Mouse (Mus musculus): ENCODE measurements around the gene Rrp9. TPM values are rescaled to one million over a fixed set of nuclear protein-coding genes. Genes with fewer than 3 reads are reported as not detected.
"Not testable (repeated sequence)": the region's sequence is repeated elsewhere in the genome, so short reads cannot be mapped to it uniquely, and the experiment has no call there.

Gene Rrp9
- total and polyA plus RNA-seq, 2 experiments from 2014 or later = 45.6 to 46.5 TPM

DNA sequence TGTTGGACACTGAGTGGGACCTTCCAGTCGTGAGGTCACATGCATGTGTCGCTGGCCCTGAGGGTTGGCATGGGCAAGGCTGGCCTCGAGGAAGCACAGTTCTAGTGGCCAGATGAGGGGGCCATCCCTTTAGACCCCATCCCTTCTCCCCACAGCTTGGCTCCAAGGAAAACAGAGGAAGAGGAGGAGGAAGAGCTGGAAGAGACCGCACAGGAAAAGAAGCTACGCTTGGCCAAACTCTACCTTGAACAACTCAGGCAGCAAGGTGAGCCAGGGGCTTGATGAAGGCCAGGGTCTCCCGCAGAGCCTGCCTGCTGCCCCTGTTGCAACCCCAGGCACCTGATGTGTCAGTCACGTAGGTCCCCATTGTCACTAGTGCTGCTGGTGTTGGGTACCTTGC is 4.8 kb downstream of the Rrp9 start:
- peaks cover 46% of the 10 kb centered on the region for H3K36me3 ChIP-seq (ENCODE audit: insufficient read depth)
- no peak overlapping the region for H3K9ac ChIP-seq
- H3K27me3 ChIP-seq (ENCODE audit: insufficient read depth, low read length) = no peaks in the 10 kb centered on the region
- DNase-seq (no peak), ATAC-seq (no peak)
- 95% methylated on average over 7 of the region's 7 CpGs for WGBS
- no peak for TF ChIP-seq CTCF (IDR thresholded peaks at IDR 0.05; ENCODE audit: low read depth)
- H3K9me3 ChIP-seq (ENCODE audit: low read length) = no peaks in the 10 kb centered on the region
- H3K4me2 ChIP-seq (ENCODE audit: low read depth) = no peak overlapping the region
- H3K27ac ChIP-seq (ENCODE audit: low read depth, low read length) = no peak overlapping the region
- H3K4me3 ChIP-seq (ENCODE audit: low read depth, low read length) = no peak overlapping the region
- H3K4me1 ChIP-seq (ENCODE audit: insufficient read depth) = peaks cover 5% of the 10 kb centered on the region; the same call in 1 of the 2 replicates

DNA sequence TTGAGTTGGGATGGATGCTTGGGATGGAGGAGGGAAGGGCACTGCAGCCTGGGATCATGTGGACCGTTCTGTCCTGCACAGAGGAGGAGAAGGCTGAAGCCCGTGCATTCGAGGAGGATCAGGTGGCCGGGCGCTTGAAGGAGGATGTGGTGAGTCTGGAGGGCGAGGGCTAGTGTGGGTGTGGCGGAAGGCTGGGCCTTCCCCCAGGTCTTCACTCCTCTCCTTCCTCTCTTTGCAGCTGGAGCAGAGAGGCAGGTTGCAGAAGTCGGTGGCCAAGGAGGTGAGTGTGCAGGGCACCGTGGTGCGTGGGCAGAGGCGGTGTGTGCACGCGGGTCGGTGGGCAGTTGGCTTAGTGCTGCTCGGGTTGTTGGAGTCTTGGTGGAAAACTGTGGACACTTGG is 5.3 kb downstream of the Rrp9 start:
- no peaks in the 10 kb centered on the region for H3K27me3 ChIP-seq (ENCODE audit: insufficient read depth, low read length)
- no peak overlapping the region for H3K27ac ChIP-seq (ENCODE audit: low read depth, low read length)
- H3K9me3 ChIP-seq (ENCODE audit: low read length) = no peaks in the 10 kb centered on the region
- peaks cover 5% of the 10 kb centered on the region; the same call in 1 of the 2 replicates for H3K4me1 ChIP-seq (ENCODE audit: insufficient read depth)
- DNase-seq = no peak
- H3K4me2 ChIP-seq (ENCODE audit: low read depth) = no peak overlapping the region
- ATAC-seq = no peak
- no peak for TF ChIP-seq CTCF (IDR thresholded peaks at IDR 0.05; ENCODE audit: low read depth)
- peaks cover 51% of the 10 kb centered on the region for H3K36me3 ChIP-seq (ENCODE audit: insufficient read depth)
- WGBS = 96% methylated on average over 15 of the region's 15 CpGs
- no peak overlapping the region for H3K4me3 ChIP-seq (ENCODE audit: low read depth, low read length)
- H3K9ac ChIP-seq = no peak overlapping the region

- DNase-seq = no peak
- H3K9ac ChIP-seq = no peak overlapping the region
Observed at GRCm38 (mm10) chr9:106481676-106482075, 5.9 kb downstream of the Rrp9 start.

GRCm38 (mm10) chr9:106482578-106483115 is 6.9 kb downstream of the Rrp9 start:
- Histone ChIP-seq H3K9ac (no peak overlapping the region), H3K4me3 (ENCODE audit: low read depth, low read length) (no peak overlapping the region), H3K9me3 (ENCODE audit: low read length) (no peaks in the 10 kb centered on the region), H3K27me3 (ENCODE audit: insufficient read depth, low read length) (no peaks in the 10 kb centered on the region), H3K4me2 (ENCODE audit: low read depth) (no peak overlapping the region), H3K36me3 (ENCODE audit: insufficient read depth) (peaks cover 56% of the 10 kb centered on the region), H3K27ac (ENCODE audit: low read depth, low read length) (no peak overlapping the region), H3K4me1 (ENCODE audit: insufficient read depth) (peaks cover 5% of the 10 kb centered on the region; the same call in 1 of the 2 replicates)
- no peak for ATAC-seq
- WGBS = 90% methylated on average over 17 of the region's 17 CpGs
- DNase-seq = no peak
- TF ChIP-seq CTCF (IDR thresholded peaks at IDR 0.05; ENCODE audit: low read depth) = no peak

More at GRCm38 (mm10) chr9:106481676-106482075, 5.9 kb downstream of the Rrp9 start:
- H3K4me1 ChIP-seq (ENCODE audit: insufficient read depth) = peaks cover 5% of the 10 kb centered on the region; the same call in 1 of the 2 replicates
- peaks cover 56% of the 10 kb centered on the region for H3K36me3 ChIP-seq (ENCODE audit: insufficient read depth)
- no peak overlapping the region for H3K4me2 ChIP-seq (ENCODE audit: low read depth)
- WGBS = 95% methylated on average over 13 of the region's 13 CpGs
- H3K9me3 ChIP-seq (ENCODE audit: low read length) = no peaks in the 10 kb centered on the region
- no peak for TF ChIP-seq CTCF (IDR thresholded peaks at IDR 0.05; ENCODE audit: low read depth)
- no peak overlapping the region for H3K4me3 ChIP-seq (ENCODE audit: low read depth, low read length)
- H3K27ac ChIP-seq (ENCODE audit: low read depth, low read length) = no peak overlapping the region
- H3K27me3 ChIP-seq (ENCODE audit: insufficient read depth, low read length) = no peaks in the 10 kb centered on the region
- ATAC-seq = no peak

- no peak for TF ChIP-seq CTCF (IDR thresholded peaks at IDR 0.05; ENCODE audit: low read depth)
- 96% methylated on average over 10 of the region's 10 CpGs for whole genome bisulfite sequencing
- no peaks in the 10 kb centered on the region for H3K27me3 ChIP-seq (ENCODE audit: insufficient read depth, low read length)
- H3K4me3 ChIP-seq (ENCODE audit: low read depth, low read length) = no peak overlapping the region
- no peak overlapping the region for H3K4me2 ChIP-seq (ENCODE audit: low read depth)
- H3K9me3 ChIP-seq (ENCODE audit: low read length) = no peaks in the 10 kb centered on the region
- ATAC-seq = no peak
- H3K4me1 ChIP-seq (ENCODE audit: insufficient read depth) = peaks cover 2% of the 10 kb centered on the region; the same call in 1 of the 2 replicates
- DNase-seq = no peak
- no peak overlapping the region for H3K27ac ChIP-seq (ENCODE audit: low read depth, low read length)
- peaks cover 56% of the 10 kb centered on the region for H3K36me3 ChIP-seq (ENCODE audit: insufficient read depth)
- H3K9ac ChIP-seq = no peak overlapping the region
Observed at GRCm38 (mm10) chr9:106483136-106483535, 7.4 kb downstream of the Rrp9 start.

DNA sequence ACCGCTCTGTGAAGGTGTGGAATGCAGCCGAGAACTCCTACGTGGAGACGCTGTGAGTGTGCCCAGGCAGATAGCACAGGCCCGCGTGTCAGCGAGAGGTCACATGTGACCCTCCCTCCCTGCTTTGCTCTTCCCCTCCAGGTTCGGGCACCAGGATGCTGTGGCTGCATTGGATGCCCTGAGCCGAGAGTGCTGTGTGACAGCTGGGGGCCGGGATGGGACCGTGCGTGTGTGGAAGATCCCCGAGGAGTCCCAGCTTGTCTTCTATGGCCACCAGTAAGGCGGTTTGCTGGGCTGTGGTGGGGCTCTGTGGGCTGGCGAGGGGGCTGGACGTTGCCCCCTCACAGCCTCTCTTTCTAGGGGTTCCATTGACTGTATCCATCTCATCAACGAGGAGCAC is 7.8 kb downstream of the Rrp9 start:
- ATAC-seq = no peak

DNA sequence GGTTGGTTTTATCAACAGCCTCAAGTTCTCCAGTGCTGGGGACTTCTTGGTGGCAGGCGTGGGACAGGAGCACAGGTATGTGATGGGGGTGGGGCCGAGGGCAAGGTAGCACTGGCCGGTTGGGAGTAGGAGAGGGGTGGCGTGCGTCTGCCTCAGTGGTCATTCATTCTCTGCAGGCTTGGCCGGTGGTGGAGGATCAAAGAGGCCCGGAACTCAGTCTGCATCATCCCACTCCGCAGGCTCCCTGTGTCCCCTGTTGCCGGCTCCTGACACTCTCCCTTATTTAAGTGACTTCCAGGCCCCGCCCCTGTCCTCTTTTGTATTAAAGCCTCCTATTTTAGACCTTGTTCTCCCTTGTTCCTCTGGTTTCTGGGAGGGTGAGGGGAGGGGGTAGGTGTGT is 9.3 kb downstream of the Rrp9 start:
- Histone ChIP-seq H3K4me2 (ENCODE audit: low read depth) (no peak overlapping the region), H3K9me3 (ENCODE audit: low read length) (no peaks in the 10 kb centered on the region), H3K27ac (ENCODE audit: low read depth, low read length) (no peak overlapping the region), H3K36me3 (ENCODE audit: insufficient read depth) (peaks cover 56% of the 10 kb centered on the region), H3K4me3 (ENCODE audit: low read depth, low read length) (no peak overlapping the region), H3K27me3 (ENCODE audit: insufficient read depth, low read length) (no peaks in the 10 kb centered on the region), H3K4me1 (ENCODE audit: insufficient read depth) (no peaks in the 10 kb centered on the region), H3K9ac (no peak overlapping the region)
- no peak for TF ChIP-seq CTCF (IDR thresholded peaks at IDR 0.05; ENCODE audit: low read depth)
- WGBS = 86% methylated on average over 10 of the region's 10 CpGs
- ATAC-seq = no peak
- no peak for DNase-seq

More for the DNA sequence above, 7.8 kb downstream of the Rrp9 start:
- no peak overlapping the region for H3K4me3 ChIP-seq (ENCODE audit: low read depth, low read length)
- 94% methylated on average over 17 of the region's 17 CpGs for WGBS
- H3K36me3 ChIP-seq (ENCODE audit: insufficient read depth) = peaks cover 56% of the 10 kb centered on the region
- no peak overlapping the region for H3K4me2 ChIP-seq (ENCODE audit: low read depth)
- H3K9me3 ChIP-seq (ENCODE audit: low read length) = no peaks in the 10 kb centered on the region
- H3K4me1 ChIP-seq (ENCODE audit: insufficient read depth) = no peaks in the 10 kb centered on the region
- no peak for DNase-seq
- H3K27me3 ChIP-seq (ENCODE audit: insufficient read depth, low read length) = no peaks in the 10 kb centered on the region
- H3K9ac ChIP-seq = no peak overlapping the region
- no peak overlapping the region for H3K27ac ChIP-seq (ENCODE audit: low read depth, low read length)
- no peak for TF ChIP-seq CTCF (IDR thresholded peaks at IDR 0.05; ENCODE audit: low read depth)

- H3K4me2 ChIP-seq (ENCODE audit: low read depth); H3K9ac ChIP-seq; H3K27ac ChIP-seq (ENCODE audit: low read depth, low read length); H3K9me3 ChIP-seq (ENCODE audit: low read length); H3K27me3 ChIP-seq (ENCODE audit: insufficient read depth, low read length); H3K4me3 ChIP-seq (ENCODE audit: low read depth, low read length); DNase-seq; ATAC-seq; H3K4me1 ChIP-seq (ENCODE audit: insufficient read depth): not testable (repeated sequence)
- 90% methylated on average over 6 of the region's 6 CpGs for WGBS
- peaks cover 39% of the 10 kb centered on the region for H3K36me3 ChIP-seq (ENCODE audit: insufficient read depth)
Observed at GRCm38 (mm10) chr9:106487602-106488001, 11.8 kb downstream of the Rrp9 start.

Measured in forebrain, postnatal 0 days (tissue).